Mouse (Mus musculus) bone marrow macrophage, adult 2 months (primary cell): Measurements from ENCODE around the gene Agrn. TPM values are rescaled to one million over a fixed set of nuclear protein-coding genes. Genes with fewer than 3 reads are reported as not detected.

Experiments used
- H3K27ac ChIP-seq: 2 replicates; pipeline ENCODE4 v1.5.1; 2012; ENCODE audit warnings: low read depth, low read length; ENCODE audit not compliant: insufficient read depth
- H3K4me1 ChIP-seq: 2 replicates; pipeline ENCODE4 v1.6.1; 2012; ENCODE audit warnings: low read length; ENCODE audit not compliant: control insufficient read depth, insufficient read depth
- H3K4me3 ChIP-seq: 2 replicates; pipeline ENCODE4 v1.5.1; 2012; ENCODE audit warnings: mild to moderate bottlenecking, low read length, moderate library complexity; ENCODE audit not compliant: insufficient read depth
- CTCF ChIP-seq: IDR thresholded peaks from 2 replicates; pipeline ENCODE4 v1.5.1; 2012; ENCODE audit warnings: low read depth, mild to moderate bottlenecking, low read length, moderate library complexity
- POLR2A ChIP-seq: IDR thresholded peaks from 2 replicates; pipeline ENCODE4 v1.6.1; 2012; ENCODE audit warnings: mild to moderate bottlenecking, low read depth, low read length, borderline replicate concordance
- polyA plus RNA-seq: library from polyadenylated mRNA; stranded (reverse); fragments of >200 nt; gene quantifications from 2 replicates; pipeline ENCODE4 v1.2.4, GENCODE M21; 2012; ENCODE audit not compliant: missing spikeins, insufficient read depth, insufficient read length

Gene Agrn
- polyA plus RNA-seq, 1 experiment: 24.0 TPM

- no peak overlapping the region for H3K27ac ChIP-seq
- no peaks in the 10 kb centered on the region for H3K4me1 ChIP-seq
- no peak overlapping the region for H3K4me3 ChIP-seq
- TF ChIP-seq CTCF: no peak
- no peak for TF ChIP-seq POLR2A
Measured at GRCm38 (mm10) chr4:156136285-156137100, 60.8 kb downstream of the Agrn start.

GRCm38 (mm10) chr4:156135801-156136200, 61.5 kb downstream of the Agrn start:
- no peak overlapping the region for H3K4me3 ChIP-seq
- H3K27ac ChIP-seq: no peak overlapping the region
- no peak for TF ChIP-seq POLR2A
- TF ChIP-seq CTCF: no peak
- H3K4me1 ChIP-seq: no peaks in the 10 kb centered on the region

GRCm38 (mm10) chr4:156135112-156135511, 62.2 kb downstream of the Agrn start:
- Histone ChIP-seq H3K27ac (no peak overlapping the region), H3K4me1 (no peaks in the 10 kb centered on the region), H3K4me3 (no peak overlapping the region)
- no peak for TF ChIP-seq CTCF
- TF ChIP-seq POLR2A: no peak

GRCm38 (mm10) chr4:156133943-156134605, 63.2 kb downstream of the Agrn start:
- Histone ChIP-seq H3K4me3 (no peak overlapping the region), H3K4me1 (no peaks in the 10 kb centered on the region), H3K27ac (no peak overlapping the region)
- TF ChIP-seq CTCF (no peak), POLR2A (no peak)

- H3K27ac ChIP-seq: no peak overlapping the region
- no peak for TF ChIP-seq CTCF
- TF ChIP-seq POLR2A: no peak
- H3K4me1 ChIP-seq: no peaks in the 10 kb centered on the region
- no peak overlapping the region for H3K4me3 ChIP-seq
Measured at GRCm38 (mm10) chr4:156133334-156133733, 64.0 kb downstream of the Agrn start.

GRCm38 (mm10) chr4:156130940-156131339, 66.3 kb downstream of the Agrn start:
- Histone ChIP-seq H3K27ac (no peak overlapping the region), H3K4me1 (no peaks in the 10 kb centered on the region), H3K4me3 (no peak overlapping the region)
- TF ChIP-seq POLR2A (no peak), CTCF (no peak)

- Histone ChIP-seq H3K27ac (no peak within 1 kb of the TSS), H3K4me1 (no peaks in the 10 kb centered on the region), H3K4me3 (no peak within 1 kb of the TSS)
- TF ChIP-seq POLR2A (no peak), CTCF (no peak)
Measured at GRCm38 (mm10) chr4:156130436-156130835, 66.9 kb downstream of the Agrn start, which contains the start of gene Rnf223. TSS of gene Rnf223 (plus strand) at chr4:156130513.

GRCm38 (mm10) chr4:156128746-156129145, 68.5 kb downstream of the Agrn start:
- H3K4me1 ChIP-seq: no peaks in the 10 kb centered on the region
- H3K4me3 ChIP-seq: no peak overlapping the region
- no peak overlapping the region for H3K27ac ChIP-seq
- no peak for TF ChIP-seq POLR2A
- no peak for TF ChIP-seq CTCF

- H3K27ac ChIP-seq: no peak overlapping the region
- H3K4me1 ChIP-seq: no peaks in the 10 kb centered on the region
- no peak overlapping the region for H3K4me3 ChIP-seq
- TF ChIP-seq POLR2A (no peak), CTCF (no peak)
Measured at GRCm38 (mm10) chr4:156126841-156127240, 70.4 kb downstream of the Agrn start.

GRCm38 (mm10) chr4:156125393-156125792, 71.9 kb downstream of the Agrn start:
- no peak overlapping the region for H3K4me3 ChIP-seq
- TF ChIP-seq POLR2A (no peak), CTCF (no peak)
- no peaks in the 10 kb centered on the region for H3K4me1 ChIP-seq
- no peak overlapping the region for H3K27ac ChIP-seq

- Histone ChIP-seq H3K4me1 (no peaks in the 10 kb centered on the region), H3K27ac (no peak overlapping the region), H3K4me3 (no peak overlapping the region)
- TF ChIP-seq POLR2A (no peak), CTCF (no peak)
Measured at GRCm38 (mm10) chr4:156124077-156124476, 73.2 kb downstream of the Agrn start.

Other genes starting within 250 kb of the Agrn start
- gene C1qtnf12, start 235.2 kb downstream of the Agrn start, polyA plus RNA-seq: 32.4 and 42.7 TPM in 2 replicates
- gene B3galt6, start 204.8 kb downstream of the Agrn start, polyA plus RNA-seq: 1.7 and 2.3 TPM in 2 replicates
- gene Sdf4, start 204.6 kb downstream of the Agrn start, polyA plus RNA-seq: 197 and 213 TPM in 2 replicates
- gene Tnfrsf4, start 183.6 kb downstream of the Agrn start, polyA plus RNA-seq: 1.5 and 1.7 TPM in 2 replicates
- not detected in 2 replicates for gene Tnfrsf18, start 171.3 kb downstream of the Agrn start, polyA plus RNA-seq
- gene Ttll10, start 138.1 kb downstream of the Agrn start, polyA plus RNA-seq: not detected in 2 replicates
- 18.3 and 20.3 TPM in 2 replicates for gene 9430015G10Rik, start 87.5 kb downstream of the Agrn start, polyA plus RNA-seq
- gene Rnf223, start 67.0 kb downstream of the Agrn start, polyA plus RNA-seq: 0.28 TPM in 1 of 2 replicates, not detected in the other
- 76.8 and 96.9 TPM in 2 replicates for gene Isg15, start 3.3 kb upstream of the Agrn start, polyA plus RNA-seq
- 1.2 and 1.6 TPM in 2 replicates for gene AW011738, start 5.8 kb upstream of the Agrn start, polyA plus RNA-seq
- gene Perm1, start 18.4 kb upstream of the Agrn start, polyA plus RNA-seq: not detected in 2 replicates
- gene Plekhn1, start 37.4 kb upstream of the Agrn start, polyA plus RNA-seq: 41.6 and 44.9 TPM in 2 replicates
- gene Noc2l, start 38.5 kb upstream of the Agrn start, polyA plus RNA-seq: 45.2 and 46.3 TPM in 2 replicates
- 0.36 TPM in 1 of 2 replicates, not detected in the other for gene Samd11, start 58.2 kb upstream of the Agrn start, polyA plus RNA-seq
- gene Vmn2r-ps159, start 133.6 kb upstream of the Agrn start, polyA plus RNA-seq: not detected in 2 replicates